Mouse (Mus musculus): ENCODE data around the gene Dhx58.

Gene Dhx58

DNA sequence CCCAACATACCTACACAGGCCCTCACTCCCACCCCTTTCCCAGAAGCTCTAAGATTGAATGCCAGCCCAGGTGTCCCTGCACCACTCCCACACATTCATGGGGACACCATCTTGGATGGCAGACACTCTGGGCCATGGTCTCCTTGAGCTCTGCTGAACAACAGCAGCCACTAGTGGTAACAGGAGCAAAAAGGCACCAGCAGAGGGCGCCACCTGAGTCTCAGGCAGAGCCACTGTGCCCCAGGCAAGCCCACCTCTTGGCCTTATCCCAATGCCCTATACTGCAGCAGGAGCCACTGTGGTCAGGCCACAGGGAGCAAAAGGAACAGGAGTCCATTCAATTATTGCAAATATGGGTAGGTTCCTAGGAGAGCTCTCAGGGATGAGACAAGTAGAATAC is 57.8 kb downstream of the Dhx58 start:
- DNase-seq (ENCODE audit: low spot score in 2 of 2) = peak in 1 of 2 experiments; percentile 57

All from spleen, postnatal 14 days (tissue).